Mouse (Mus musculus) heart, postnatal 0 days (tissue): Measurements from ENCODE around the gene Polg2.

ENCODE experiments used
- CTCF ChIP-seq: IDR thresholded peaks from 2 replicates; pipeline ENCODE4 v1.5.1; 2016; ENCODE audit warnings: antibody characterized with exemption, control low read depth, low read depth
- EP300 ChIP-seq: IDR thresholded peaks from 2 replicates; pipeline ENCODE4 v1.6.1; 2016; ENCODE audit warnings: antibody characterized with exemption, low read depth

DNA sequence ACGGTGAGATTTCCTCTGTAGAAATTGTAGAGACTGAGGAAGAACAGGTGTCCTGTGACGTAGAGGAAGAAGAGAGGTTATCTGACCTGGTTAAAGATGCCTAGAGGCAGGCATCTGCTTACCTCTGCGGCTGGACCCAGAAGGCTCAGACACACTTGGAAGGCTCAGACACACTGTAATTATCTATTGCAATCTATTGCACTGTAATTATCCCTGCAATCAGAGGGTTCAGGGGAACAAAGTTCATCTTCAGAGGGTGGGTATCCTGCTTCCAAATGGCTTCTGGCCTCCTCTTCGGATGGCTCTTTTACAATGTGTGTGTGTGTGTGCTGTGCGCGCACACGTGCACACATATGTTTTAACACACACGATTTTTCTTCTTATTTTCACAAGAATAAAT is 59.0 kb downstream of the Polg2 start:
- TF ChIP-seq EP300 (no peak), CTCF (no peak)
